Comparison of ENCODE assay signal across 8 mouse cellular contexts in the genomic region with DNA sequence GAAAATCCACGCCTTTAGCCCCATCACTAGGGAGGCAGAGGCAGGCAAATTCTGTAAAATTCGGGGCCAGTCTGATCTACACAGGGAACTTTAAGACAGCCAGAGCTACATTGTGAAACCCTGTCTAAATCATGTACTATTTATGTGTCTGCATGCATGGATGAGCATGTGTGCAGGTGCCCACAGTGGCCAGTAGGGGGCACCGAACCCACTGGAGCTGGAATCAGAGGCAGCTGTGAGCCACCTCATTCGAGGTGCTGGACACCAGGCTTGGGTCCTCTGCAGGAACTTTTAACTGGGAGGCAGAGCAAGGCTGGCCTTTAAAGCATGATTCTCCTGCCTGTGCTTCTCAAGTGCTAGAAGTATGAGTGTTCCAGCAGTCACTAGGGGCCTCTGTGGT.
DNase-seq lines count a peak whose midpoint lies in the region; ATAC-seq and TF ChIP-seq lines count a peak whose summit lies in the region.

No protein-coding gene starts in this region.

- H3K9me3 ChIP-seq in lung, embryonic 14.5 days (ENCODE audit: low read depth, low read length) = no peaks in the 10 kb centered on the region
- H3K9me3 ChIP-seq in stomach, embryonic 16.5 days (replicated peaks; ENCODE audit: control insufficient read depth, low read length) = no peaks in the 10 kb centered on the region

- 65% methylated on average over 4 of the region's 4 CpGs for WGBS in lung, embryonic 14.5 days
- WGBS in stomach, embryonic 16.5 days = 72% methylated on average over 4 of the region's 4 CpGs

- TF ChIP-seq CTCF in lung, embryonic 14.5 days (IDR thresholded peaks at IDR 0.05; ENCODE audit: low read depth) = peak; percentile 71

- no peak for ATAC-seq in lung, embryonic 14.5 days (ENCODE audit: insufficient read depth)
- ATAC-seq in erythroid progenitor cell, adult 5-6 weeks (replicated peaks; ENCODE audit: low FRiP score, poor library complexity, severe bottlenecking) = 0 out of 2 replicates have a peak, but pooled peaks have one; percentile 28
- ATAC-seq in stomach, embryonic 16.5 days (ENCODE audit: insufficient read depth, low FRiP score) = no peak

- H3K4me1 ChIP-seq in lung, embryonic 14.5 days (ENCODE audit: insufficient read depth) = peaks cover 10% of the 10 kb centered on the region
- peaks cover 18% of the 10 kb centered on the region for H3K4me1 ChIP-seq in stomach, embryonic 16.5 days (ENCODE audit: control insufficient read depth, insufficient read depth, low read length)

- H3K36me3 ChIP-seq in lung, embryonic 14.5 days (ENCODE audit: insufficient read depth) = no peaks in the 10 kb centered on the region
- no peaks in the 10 kb centered on the region; the same call in 1 of the 2 replicates for H3K36me3 ChIP-seq in stomach, embryonic 16.5 days (ENCODE audit: control insufficient read depth, insufficient read depth, low read length)

- no peaks in the 10 kb centered on the region for H3K27me3 ChIP-seq in lung, embryonic 14.5 days (ENCODE audit: insufficient read depth, low read length)
- H3K27me3 ChIP-seq in stomach, embryonic 16.5 days (ENCODE audit: control insufficient read depth, insufficient read depth, low read length) = no peaks in the 10 kb centered on the region

- no peak overlapping the region for H3K27ac ChIP-seq in lung, embryonic 14.5 days (ENCODE audit: low read depth)
- peak overlapping the region; percentile 34; the same call in 1 of the 2 replicates for H3K27ac ChIP-seq in stomach, embryonic 16.5 days (ENCODE audit: low read length)

- H3K4me2 ChIP-seq in lung, embryonic 14.5 days = no peak overlapping the region
- no peak overlapping the region for H3K4me2 ChIP-seq in stomach, embryonic 16.5 days (ENCODE audit: low read depth, low read length)

- peak; percentile 59 for DNase-seq in adrenal gland, postnatal 14 days
- DNase-seq in adrenal gland, postnatal 4 days (ENCODE audit: low spot score in 2 of 2) = no peak
- peak; percentile 35 for DNase-seq in lung, embryonic 14.5 days
- no peak for DNase-seq in lung, postnatal 25 days (ENCODE audit: low spot score)
- DNase-seq in gastrocnemius, postnatal 36 days = no peak
- DNase-seq in left cerebral cortex, postnatal 14 days (ENCODE audit: low spot score in 2 of 2) = no peak

- no peak overlapping the region for H3K9ac ChIP-seq in lung, embryonic 14.5 days
- no peak overlapping the region for H3K9ac ChIP-seq in stomach, embryonic 16.5 days (ENCODE audit: low read length)

- intact Hi-C loops in gastrocnemius, postnatal 36 days (cut with DNase I) = loop anchor here (10.0 kb wide), 1 partner anchor 262 kb away; no protein-coding TSS in a partner anchor
- intact Hi-C loops in left cerebral cortex, postnatal 14 days (cut with DNase I) = loop anchor here (10.0 kb wide), 1 partner anchor 152 kb away; a partner anchor contains a TSS

- no peak overlapping the region for H3K4me3 ChIP-seq in lung, embryonic 14.5 days (ENCODE audit: low read depth, low read length)
- H3K4me3 ChIP-seq in stomach, embryonic 16.5 days (replicated peaks; ENCODE audit: low read length) = no peak overlapping the region

Comparison
In these comparisons a context has a peak if more than half of its experiments do, and no peak if none do; other contexts are left out.
1. DNase-seq: peak in adrenal gland, postnatal 14 days (single experiment) and lung, embryonic 14.5 days (single experiment); none in adrenal gland, postnatal 4 days (0 of 2), lung, postnatal 25 days (single experiment), gastrocnemius, postnatal 36 days (0 of 2) and left cerebral cortex, postnatal 14 days (0 of 2).